Mouse (Mus musculus) embryo, embryonic 11.5 days (tissue): ENCODE measurements around the gene Sdf2.
"Not testable (repeated sequence)": the region's sequence is repeated elsewhere in the genome, so short reads cannot be mapped to it uniquely, and the experiment has no call there.

Source experiments
- DNase-seq: peaks from one replicate; pipeline ENCODE4 v3.0.0-alpha.2; 2012; ENCODE audit warnings: low read depth, low spot score

Gene Sdf2

DNA sequence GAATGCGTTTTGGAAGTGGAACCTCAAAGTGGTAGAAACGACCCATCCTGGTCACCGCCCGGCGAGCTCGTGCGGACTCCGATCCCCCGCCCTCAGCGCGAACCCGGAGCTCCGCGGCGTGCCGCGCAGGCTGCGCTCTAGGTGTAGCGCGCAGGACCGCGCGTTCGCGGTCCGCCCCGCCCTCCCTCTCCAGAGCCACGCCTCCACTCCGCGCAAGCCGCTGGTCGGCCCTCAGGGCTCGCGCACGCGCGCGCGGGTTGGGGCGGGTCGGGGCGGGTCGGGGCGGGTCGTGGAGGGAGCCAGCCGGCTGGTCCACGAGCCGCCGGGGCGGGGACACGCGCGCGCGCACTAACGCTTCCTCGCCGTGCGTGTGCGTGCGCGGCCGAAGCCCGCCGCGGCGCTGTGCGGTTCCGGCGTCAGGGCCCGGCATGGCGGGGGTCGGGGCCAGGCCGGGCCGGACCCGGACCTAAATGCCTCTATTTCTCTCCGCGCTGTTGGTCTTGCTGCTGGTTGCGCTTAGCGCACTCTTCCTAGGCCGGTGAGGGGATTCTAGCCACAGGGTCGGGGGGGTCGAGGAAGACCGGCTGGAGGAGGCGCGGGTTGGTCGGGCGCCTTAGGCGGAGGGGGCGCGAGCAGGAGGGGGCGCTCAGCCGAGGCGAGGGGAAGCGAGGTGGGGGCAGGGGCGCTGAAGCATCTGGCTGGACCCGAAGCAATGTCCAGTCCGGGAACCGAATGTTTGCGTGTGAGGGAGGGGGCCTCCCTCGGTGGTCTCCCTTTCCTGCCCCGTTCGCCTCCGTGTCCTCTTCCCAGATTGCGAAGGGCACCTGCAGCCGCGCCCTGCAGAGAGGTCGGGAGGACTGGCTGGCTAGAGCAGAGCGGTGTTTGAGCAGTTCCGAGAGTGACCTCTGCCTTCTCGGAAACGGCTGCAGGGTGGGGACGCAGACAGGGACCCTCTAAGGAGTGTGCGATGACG, 16.1 kb downstream of the Sdf2 start, which contains the start of gene 2610507B11Rik:
Gene 2610507B11Rik (plus strand): TSS at position 373 of the 973 bp plus-strand sequence.
- DNase-seq: peak; percentile 95

DNA sequence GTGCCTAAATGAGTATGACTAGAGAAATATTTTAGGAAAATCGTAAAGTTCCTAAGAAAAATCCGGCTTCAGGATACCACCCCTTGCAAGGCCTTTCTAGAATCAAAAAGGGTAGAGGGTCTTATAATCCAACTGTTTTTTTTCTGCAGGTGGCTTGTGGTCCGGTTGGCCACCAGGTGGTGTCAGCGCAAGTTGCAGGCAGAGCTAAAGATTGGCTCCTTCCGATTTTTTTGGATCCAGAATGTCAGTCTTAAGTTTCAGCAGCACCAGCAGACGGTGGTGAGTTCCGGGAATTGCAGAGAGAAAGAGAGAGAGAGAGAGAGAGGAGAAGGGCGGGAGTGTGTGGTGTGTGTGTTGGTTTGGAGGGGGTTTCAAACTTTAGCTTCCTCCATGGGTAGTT, 17.0 kb downstream of the Sdf2 start:
- DNase-seq: peak; percentile 50

DNA sequence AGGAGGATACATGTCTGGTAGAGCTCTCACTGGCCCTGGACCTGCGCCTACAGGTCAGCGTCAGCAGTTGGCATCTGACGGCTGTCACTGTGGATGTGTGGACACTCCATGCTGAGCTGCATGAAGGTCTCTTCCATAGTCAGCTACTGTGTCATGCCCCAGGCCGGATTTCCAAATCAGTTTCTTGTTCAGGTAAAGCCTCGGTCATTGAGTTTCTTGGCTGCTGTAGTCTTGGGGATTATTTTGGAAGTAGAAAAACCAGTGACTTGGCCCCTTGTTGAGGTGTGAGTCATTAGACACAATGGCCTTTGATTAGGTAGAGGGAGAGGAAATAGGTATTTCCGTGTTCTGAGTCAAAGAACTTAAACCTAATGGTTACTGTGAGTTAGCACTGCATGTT, 20.0 kb downstream of the Sdf2 start:
- no peak for DNase-seq

DNA sequence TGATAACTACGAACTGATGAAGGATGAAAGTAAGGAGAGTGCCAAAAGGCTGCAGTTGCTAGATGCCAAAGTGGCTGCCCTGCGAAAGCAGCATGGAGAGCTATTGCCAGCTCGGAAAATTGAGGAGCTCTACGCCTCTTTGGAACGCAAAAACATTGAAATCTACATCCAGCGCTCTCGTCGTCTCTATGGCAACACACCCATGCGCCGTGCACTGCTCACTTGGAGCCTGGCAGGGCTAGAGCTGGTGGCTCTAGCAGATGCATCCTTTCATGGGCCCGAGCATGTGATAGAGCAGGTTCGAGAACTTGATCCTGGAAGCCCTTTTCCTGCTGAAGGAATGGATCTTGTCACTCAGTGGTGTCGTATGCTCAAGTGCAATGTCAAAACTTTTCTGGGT, 26.4 kb downstream of the Sdf2 start:
- no peak for DNase-seq

DNA sequence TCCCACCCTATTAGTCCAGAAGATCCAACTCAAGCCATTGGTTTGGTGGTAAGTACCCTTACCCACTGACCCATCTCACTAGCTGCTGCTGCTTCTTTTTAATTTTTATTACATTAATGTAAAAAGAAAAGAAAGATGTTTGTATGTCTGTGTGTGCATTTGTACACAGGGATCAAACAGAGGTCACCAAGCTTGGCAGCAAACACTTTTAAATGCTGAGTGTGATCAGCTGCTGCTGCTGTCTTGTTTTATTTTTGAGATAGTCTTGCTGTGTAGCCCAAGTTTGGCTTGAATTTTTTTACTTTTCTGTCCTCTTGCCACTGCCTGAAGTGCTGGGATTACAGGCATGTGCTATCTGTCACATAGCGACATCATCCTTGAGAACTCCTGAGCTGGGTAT, 30.1 kb downstream of the Sdf2 start:
- DNase-seq: no peak

DNA sequence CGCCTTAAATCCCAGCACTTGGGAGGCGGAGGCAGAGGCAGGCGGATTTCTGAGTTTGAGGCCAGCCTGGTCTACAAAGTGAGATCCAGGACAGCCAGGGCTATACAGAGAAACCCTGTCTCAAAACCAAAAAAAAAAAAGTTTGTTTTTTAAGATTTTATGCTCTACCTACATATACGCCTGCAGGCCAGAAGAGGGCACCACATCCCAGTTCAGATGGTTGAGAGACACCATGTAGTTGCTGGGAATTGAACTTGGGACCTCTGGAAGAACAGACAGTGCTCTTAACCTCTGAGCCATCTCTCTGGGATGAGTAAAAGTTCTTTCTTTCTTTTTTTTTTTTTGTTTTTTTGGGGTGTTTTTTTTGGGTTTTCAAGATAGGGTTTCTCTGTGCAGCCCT, 30.6 kb downstream of the Sdf2 start:
- not testable (repeated sequence) for DNase-seq

DNA sequence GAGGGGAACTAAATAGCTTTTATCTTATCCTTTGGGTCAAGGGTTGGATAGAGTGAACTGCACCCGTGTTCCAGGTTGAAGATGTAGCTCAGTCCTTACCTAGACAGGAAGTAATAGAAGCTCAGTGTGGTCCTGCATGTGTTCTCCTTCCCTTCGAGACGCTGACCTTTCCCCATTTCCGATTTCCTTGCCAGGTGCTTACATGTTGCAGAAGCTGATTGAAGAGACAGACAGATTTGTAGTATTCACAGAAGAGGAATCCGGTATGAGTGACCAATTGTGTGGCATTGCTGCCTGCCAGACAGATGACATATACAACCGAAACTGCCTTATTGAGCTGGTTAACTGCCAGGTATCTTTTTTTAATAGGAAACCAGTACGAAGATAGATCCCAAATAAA, 33.3 kb downstream of the Sdf2 start:
- DNase-seq: no peak

DNA sequence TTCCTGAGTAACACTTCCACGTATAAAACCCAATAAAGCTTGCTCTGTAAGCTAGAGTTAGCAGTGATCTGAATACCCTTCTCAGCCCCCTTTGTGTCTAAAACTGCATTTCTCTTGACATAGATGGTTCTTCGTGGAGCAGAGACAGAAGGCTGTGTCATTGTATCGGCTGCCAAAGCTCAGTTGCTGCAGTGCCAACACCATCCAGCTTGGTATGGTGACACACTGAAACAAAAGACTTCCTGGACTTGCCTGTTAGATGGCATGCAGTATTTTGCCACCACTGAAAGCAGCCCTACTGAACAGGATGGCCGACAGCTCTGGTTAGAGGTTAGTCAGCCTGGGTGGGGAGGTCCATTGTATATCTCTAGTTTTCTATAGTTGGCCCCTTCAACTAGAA, 34.0 kb downstream of the Sdf2 start:
- DNase-seq: no peak

DNA sequence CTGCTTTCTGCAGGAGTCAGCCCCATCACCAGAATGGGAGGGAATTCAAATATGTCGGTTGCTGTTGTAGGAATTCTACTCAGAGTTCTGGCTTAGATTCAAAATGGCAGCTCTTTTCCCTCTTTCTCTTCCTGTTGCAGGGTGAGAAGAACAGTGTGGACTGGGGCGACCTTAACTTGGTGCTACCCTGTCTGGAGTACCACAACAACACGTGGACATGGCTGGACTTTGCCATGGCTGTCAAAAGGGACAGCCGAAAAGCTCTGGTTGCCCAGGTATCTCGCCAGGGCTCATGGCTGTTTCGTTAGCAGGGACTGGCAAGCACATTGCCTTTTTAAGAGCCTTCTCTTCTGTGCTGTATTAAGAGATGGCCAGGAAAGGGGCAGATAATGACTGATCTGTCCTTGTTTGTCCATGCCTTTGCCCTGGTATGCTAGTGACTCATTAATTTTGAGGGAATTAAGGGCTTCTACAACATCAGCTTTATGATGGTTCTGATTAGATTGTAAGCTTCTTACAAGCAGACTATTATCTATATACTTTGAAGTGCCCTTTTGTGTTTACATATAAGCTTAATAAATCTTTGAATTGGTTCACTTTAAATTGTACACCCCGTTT, 43.7 kb downstream of the Sdf2 start:
- DNase-seq: no peak

DNA sequence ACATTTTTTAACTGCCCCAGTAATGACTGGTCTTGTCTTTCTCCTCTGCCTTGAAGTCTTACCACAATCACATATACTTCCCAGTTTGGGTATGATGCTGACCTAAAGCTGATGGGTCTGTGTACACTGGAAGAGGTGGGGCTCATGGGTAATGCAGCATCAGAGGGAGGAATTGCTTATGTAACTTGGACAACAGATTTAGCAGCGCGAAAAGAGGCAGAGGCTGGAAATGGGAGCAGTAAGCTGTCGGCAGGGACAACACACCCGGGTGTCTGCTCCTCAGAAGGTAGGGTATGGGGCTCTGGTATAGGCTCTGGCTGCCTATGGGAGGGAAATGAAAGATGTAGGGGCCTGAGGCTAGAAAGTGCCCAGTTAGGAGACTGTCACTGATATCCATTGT, 45.1 kb downstream of the Sdf2 start, which contains the start of gene BC030499:
Gene BC030499 (plus strand): TSS at position 188 of the 400 bp plus-strand sequence.
- DNase-seq: no peak

DNA sequence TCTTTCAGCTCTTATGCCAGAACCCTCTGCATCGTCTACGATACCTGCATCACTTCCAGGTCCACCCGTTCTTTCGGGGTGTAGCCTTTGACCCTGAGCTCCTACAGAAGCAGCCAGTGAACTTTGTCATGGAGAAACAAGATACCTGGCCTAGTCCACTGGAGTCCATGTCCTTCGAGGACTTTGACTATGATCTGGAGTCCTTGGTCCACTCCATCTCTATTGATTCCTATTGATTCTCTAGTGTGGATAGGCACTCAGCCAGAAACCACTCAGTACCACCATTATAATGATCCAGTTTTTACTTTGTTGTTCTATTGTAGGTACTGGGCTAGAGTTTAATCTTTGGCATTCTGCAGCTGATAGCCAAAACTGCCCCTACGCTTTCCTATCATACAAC, 49.0 kb downstream of the Sdf2 start:
- DNase-seq: no peak

DNA sequence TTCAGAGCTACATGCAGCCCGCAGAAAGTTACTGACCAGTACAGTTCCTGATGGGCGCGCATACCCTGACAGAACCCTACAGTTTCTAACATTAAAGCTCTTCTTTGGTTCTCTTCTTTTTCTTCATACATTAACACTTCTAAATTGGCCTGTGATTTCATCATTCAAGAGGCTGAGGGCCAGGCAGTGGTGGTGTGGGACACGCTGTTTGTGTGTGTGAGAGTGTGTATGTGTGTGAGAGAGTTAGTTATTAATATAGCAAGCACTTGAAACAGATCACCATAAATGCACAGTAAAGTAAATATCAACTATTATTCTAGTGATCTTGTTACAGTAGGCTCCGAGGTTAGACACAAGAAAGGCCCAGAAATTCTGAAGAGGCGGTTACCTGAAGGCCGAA, 55.4 kb downstream of the Sdf2 start:
- no peak for DNase-seq

DNA sequence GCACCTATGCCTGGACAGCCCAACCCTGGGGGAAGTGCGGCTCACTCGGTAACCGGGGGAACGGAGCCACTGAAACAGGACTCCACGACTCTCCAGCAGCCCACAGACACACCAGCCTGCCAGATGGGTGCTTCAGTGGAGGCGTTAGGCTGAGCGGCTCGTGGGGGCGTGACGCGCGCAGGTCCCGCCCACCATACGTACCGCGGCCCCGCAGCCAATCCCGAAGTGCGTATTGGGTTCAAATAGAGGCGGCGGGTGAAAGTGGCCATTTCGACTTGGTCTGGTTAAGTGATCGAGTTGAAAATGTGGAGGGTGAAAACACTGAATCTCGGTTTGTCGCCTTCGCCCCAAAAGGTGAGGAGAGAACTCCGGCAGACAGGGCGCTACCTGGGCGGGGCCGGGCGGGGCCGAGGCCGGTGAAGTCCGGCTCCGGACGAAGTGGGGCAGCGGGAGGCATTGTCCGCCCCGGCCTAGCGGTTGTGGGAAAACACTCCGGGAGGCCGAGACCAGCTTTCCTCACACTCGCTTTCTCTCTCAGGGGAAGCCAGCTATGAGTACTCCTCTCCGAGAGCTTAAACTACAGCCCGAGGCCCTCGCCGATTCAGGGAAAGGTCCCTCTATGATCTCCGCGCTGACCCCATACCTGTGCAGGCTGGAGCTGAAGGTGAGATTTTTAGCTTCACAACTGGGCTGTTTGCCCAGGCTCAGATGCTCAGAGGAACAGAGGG, 56.0 kb downstream of the Sdf2 start, which contains the start of gene Spag5:
Gene Spag5 (plus strand): TSS at position 173 of the 728 bp plus-strand sequence.
- DNase-seq: peak; percentile 83
